Mouse (Mus musculus): Measurements from ENCODE around the gene Meis2.

DNA sequence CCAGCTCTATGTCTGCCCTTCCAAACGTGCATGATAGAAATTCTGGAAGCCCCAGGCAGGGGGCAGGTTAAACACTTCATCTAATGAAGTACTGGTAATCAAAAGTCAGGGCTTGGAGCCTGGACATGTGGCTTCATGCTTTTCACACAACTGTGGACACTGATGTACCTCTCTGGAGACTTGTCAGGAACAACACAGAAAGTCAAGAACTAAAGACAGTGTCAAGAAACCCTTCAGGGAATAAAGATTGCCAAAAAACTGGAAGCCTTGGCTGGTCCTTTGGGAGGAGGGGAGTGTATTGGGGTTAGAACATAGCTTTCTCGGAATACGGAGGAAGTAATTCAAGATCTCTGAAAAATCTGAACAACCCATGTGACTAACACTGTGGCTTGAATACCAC, 37.5 kb downstream of the Meis2 start:
- TF ChIP-seq CTCF (IDR thresholded peaks at IDR 0.05; ENCODE audit: low read depth, low read length), result no peak
- no peak for TF ChIP-seq POLR2A (IDR thresholded peaks at IDR 0.05; ENCODE audit: borderline replicate concordance, low read depth, low read length)
